Mouse (Mus musculus) urinary bladder, postnatal 4 days (tissue): ENCODE measurements around the gene Rprd2.
"Not testable (repeated sequence)": the region's sequence is repeated elsewhere in the genome, so short reads cannot be mapped to it uniquely, and the experiment has no call there.

Experiments
- DNase-seq, 2 experiments: peaks; one replicate each; pipeline ENCODE4 v3.0.0; 2021 to 2022; ENCODE audit warnings: low spot score in 2 of 2

Gene Rprd2

GRCm38 (mm10) chr3:95818571-95819288, at the start of gene Rprd2:
Rprd2 (minus strand) TSS chr3:95818863.
- peak; percentile 72 to 79 for DNase-seq

- DNase-seq = no peak
These were observed 48.7 kb upstream of the Rprd2 start for GRCm38 (mm10) chr3:95867408-95867807.

GRCm38 (mm10) chr3:95866071-95866470, 47.4 kb upstream of the Rprd2 start:
- DNase-seq = no peak

GRCm38 (mm10) chr3:95865571-95865970, 46.9 kb upstream of the Rprd2 start:
- no peak for DNase-seq

GRCm38 (mm10) chr3:95865050-95865449, 46.4 kb upstream of the Rprd2 start:
- DNase-seq = no peak

GRCm38 (mm10) chr3:95863578-95863977, 44.9 kb upstream of the Rprd2 start:
- DNase-seq = no peak

DNA sequence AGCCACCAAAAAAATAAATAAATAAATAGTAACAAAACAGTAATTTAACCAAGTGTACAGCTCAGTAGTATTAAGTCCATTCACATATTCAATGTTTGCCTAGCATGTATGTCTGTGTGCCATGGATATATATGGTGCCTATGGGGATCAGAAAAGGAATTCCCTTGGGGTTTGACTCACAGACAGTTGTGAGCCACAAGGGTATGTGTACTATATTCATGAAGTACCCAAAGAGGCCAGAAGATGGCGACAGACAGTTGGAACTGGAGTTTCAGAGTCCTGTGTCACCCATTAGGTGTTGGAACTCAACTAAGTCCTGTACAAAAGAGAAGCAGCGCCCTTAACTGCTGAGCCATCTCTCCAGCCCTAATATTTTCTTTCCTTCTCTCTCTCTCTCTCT, 43.1 kb upstream of the Rprd2 start:
- no peak for DNase-seq

- DNase-seq = no peak
These were observed 42.6 kb upstream of the Rprd2 start for GRCm38 (mm10) chr3:95861216-95861615.

DNA sequence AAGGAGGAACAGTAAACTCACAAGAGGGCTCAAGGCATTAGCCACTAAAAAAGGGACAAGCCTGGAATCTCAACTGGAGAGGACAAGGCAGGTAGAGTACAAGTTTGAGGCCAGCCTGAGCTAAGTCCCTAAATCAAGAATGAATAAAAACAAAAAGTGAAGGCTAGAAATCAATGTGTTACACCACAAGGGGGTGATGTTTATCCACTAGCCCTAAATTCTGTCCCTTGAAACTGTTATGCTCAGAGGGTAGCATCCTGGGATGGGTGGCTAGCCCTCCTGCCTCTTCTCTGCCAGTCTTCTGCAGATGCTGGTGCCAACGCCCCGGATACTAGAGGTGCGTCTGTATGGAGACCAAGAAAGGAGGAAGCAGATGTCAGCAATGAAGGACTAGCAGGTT, 41.7 kb upstream of the Rprd2 start:
- DNase-seq = no peak

DNA sequence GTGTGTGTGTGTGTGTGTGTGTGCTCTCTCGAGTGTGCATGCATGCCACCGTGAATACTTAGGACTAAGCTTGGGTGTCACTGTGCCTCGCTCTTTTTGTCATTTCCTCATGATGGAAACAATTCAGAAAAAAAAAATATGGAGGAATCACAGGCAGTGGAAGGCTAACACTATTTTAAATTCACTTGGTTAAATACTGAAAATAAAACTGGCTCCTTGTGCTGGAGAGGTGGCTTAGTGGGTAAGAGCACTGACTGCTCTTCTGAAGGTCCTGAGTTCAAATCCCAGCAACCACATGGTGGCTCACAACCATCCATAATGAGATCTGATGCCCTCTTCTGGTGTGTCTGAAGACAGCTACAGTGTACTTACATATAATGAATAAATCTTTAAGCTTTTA, 39.6 kb upstream of the Rprd2 start:
- not testable (repeated sequence) for DNase-seq

DNA sequence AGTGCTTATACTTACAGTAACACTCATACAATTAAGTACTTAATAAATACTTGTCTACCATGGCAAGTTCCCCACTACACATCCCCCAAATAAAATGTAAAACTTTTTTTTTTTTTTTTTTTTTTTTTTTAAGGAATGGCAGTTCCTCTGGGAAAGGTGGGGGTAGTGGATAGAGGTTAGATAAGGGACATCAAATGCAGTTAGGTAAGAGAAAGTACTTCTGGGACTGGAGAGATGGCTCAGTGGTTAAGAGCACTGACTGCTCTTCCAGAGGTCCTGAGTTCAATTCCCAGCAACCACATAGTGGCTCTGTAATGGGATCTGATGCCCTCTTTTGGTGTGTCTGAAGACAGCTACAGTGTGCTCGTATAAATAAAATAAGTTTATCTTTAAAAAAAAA, 38.4 kb upstream of the Rprd2 start:
- DNase-seq = not testable (repeated sequence)

- DNase-seq = no peak
These were observed 37.5 kb upstream of the Rprd2 start for GRCm38 (mm10) chr3:95856115-95856514.

DNA sequence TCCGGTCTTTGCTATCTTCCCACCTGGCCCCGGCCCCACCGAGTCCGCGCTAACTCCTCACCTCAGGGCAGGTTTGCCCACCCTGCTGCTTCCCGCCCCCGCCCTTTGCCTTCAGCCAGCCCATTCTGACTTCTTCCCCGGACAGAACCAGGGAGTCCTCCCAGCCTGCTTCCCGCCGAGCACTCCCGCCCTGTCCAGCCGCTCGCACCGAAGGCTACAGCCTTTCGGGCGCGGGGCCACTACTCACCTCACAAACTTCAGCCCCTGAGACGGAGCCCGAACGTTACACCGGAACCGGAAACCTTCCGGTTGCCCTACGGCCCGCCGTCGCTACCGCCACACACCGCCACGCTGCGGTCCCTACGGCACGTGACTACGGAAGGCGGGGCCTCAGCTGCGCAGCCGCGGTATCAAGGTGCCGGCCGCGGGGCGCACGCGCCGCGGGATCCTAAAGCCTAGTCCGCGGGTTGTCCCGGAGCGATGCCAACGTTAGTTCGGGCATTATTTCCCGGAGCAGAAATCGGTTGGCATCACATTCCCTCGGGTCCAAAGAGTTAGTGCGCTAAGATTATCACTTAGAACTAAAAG, 36.9 kb upstream of the Rprd2 start, which contains the start of gene Prpf3:
Gene Prpf3, minus strand, starts transcription at position 384 of the 588 bp plus-strand sequence.
- peak; percentile 93 to 94 for DNase-seq

DNA sequence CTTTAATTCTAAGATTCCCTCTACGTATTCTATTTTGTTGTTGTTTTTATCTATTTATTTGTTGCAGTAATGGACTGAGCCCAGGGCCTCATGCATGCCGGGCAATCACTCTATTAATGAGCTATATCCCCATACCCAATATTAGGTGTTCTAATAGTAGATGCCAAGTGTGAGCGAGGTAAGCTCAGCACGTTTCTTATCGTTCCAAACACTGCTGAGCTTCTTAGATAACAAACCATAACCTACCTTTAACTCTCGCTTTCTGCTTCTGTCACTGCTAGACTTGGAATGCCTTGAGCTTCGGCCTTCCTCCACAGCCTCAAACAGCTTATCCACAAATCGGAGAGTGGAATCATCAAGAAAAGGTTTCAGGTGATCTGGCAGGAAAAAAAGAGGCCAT, 32.7 kb upstream of the Rprd2 start:
- DNase-seq = no peak

DNA sequence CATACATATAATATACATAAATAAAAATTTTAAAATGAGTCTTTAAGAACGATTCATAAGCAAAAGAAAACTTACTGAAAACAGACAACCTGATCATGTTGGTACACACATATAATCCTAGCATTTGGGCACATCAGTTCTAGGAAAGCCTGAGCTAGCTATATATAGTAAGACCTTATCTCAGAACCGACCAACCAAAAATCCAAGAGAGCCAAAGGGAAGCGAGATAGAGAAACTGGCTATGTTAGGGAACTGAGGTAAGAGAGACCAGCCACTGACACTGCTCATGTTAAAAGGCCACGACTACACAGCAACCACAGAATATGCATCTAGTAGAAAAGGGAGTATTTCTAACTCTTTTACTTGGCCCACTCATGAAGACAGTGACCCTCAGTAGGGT, 31.9 kb upstream of the Rprd2 start:
- no peak for DNase-seq

GRCm38 (mm10) chr3:95842503-95843214, 24.0 kb upstream of the Rprd2 start:
- no peak for DNase-seq

DNA sequence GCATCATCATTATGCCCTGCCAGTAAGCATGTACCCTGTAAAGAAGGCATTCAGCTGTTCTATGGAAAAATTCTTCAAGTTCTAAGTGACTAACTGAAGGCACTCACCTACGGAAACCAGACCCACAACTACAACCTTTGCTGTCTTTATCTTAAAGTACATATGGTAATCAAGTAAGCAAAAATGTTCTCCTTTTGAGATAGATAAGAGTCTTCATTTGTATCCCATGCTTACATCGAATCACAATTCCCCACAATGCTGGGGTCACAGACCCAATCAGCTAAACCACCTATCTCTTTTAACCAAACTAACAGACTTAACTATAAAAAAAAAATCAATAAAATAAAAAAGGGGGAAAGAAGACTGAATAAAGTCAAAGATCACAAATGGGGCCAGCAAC, 20.6 kb upstream of the Rprd2 start:
- DNase-seq = no peak

DNA sequence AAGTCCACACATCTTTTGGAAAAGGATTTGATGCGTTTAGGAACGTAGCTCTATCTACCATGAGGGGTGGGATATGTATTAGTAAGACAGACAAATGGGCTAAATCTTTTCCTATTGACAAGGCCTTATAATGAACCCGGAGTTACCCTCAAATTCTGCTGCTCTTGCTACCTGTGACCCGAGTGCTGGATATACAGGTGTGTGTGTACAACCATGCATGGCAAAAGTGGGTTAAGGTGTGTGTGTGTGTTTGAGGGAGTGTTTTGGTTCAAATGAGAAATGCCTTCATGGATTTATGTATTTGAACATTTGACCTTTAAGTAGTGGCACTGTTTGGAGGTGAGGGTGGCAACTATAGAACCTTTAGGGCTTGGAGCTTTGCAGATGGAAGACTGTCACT, 10.4 kb upstream of the Rprd2 start:
- DNase-seq = no peak

DNA sequence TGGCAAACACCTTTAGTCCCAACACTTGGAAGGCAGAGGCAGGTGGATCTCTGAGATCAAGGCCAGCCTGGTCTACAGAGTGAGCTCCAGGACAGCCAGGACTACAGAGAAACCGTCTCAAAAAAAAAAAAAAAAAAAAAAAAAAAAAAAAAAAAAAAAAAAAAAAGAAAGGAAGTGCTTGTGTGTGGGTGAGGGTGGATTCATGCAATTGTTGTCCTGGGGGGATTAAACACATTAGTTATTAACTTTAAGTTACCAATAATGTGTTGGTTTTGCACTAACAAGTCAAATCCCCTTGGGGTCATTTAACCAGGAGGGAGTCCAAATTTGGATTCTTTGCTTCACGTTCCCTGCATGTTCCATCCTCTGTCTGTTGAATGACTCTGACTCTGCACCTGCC, 7.6 kb upstream of the Rprd2 start:
- DNase-seq = no peak

GRCm38 (mm10) chr3:95820046-95821010, 1.7 kb upstream of the Rprd2 start:
- no peak for DNase-seq

- peak; percentile 100 for DNase-seq
These were observed 805 bp upstream of the Rprd2 start for GRCm38 (mm10) chr3:95819351-95819985.
